Mouse (Mus musculus): Measurements from ENCODE around the gene Gls.

DNA sequence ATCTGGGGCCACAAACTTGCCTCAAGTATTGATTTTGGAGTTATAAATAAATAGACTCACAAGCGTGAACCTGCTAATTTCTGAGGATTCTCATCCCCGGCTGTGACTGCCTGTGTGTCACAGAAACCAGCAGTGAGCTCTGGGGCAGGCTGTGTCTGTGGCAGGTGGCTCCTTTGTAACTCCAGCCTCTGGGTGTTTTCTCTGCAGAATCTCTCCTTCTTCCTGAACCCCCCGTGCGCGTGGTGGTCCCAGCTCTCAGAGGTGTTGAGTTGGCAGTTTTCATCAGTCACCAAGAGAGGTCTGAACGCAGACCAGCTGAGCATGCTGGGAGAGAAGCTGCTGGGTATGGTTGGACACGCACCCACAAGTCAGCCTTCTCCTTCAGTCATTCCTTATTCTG, 84.3 kb downstream of the Gls start:
- no peak for TF ChIP-seq POLR2A (IDR thresholded peaks at IDR 0.05; ENCODE audit: borderline replicate concordance, low read depth, low read length)
- no peak for TF ChIP-seq CTCF (IDR thresholded peaks at IDR 0.05; ENCODE audit: low read depth, low read length)
